Mouse (Mus musculus) myocyte (in vitro differentiated cells): ENCODE measurements around the gene Adam22.

ENCODE experiments used
- CEBPB ChIP-seq: IDR thresholded peaks from 2 replicates; pipeline ENCODE4 v1.6.1; 2011; ENCODE audit warnings: mild to moderate bottlenecking, moderate library complexity; ENCODE audit not compliant: poor library complexity, insufficient read depth, severe bottlenecking
- E2F4 ChIP-seq: IDR thresholded peaks from one replicate; pipeline ENCODE4 v1.6.1; 2011; ENCODE audit warnings: mild to moderate bottlenecking, control low read depth, moderate library complexity; ENCODE audit not compliant: insufficient read depth
- MAX ChIP-seq: IDR thresholded peaks from one replicate; pipeline ENCODE4 v1.6.1; 2011; ENCODE audit warnings: low read depth, mild to moderate bottlenecking, control low read depth
- MYOD1 ChIP-seq, 3 experiments: IDR thresholded peaks; one replicate each; pipeline ENCODE4 v1.6.1; 2011; ENCODE audit warnings: control low read depth in 2 of 3, low read depth in 2 of 3, mild to moderate bottlenecking in 2 of 3, moderate library complexity in 1 of 3; ENCODE audit not compliant: insufficient read length in 2 of 3, control insufficient read depth in 1 of 3
- MYOG ChIP-seq, 3 experiments: IDR thresholded peaks; one replicate each; pipeline ENCODE4 v1.6.1; 2011; ENCODE audit warnings: control low read depth in 2 of 3, low read depth in 2 of 3, mild to moderate bottlenecking in 2 of 3; ENCODE audit not compliant: insufficient read length in 2 of 3, control insufficient read depth in 1 of 3, insufficient read depth in 1 of 3
- POLR2A ChIP-seq: IDR thresholded peaks from one replicate; pipeline ENCODE4 v1.6.1; 2011; ENCODE audit warnings: low read depth, mild to moderate bottlenecking, control low read depth, moderate library complexity; ENCODE audit not compliant: insufficient read length
- POLR2AphosphoS2 ChIP-seq: IDR thresholded peaks from one replicate; pipeline ENCODE4 v1.6.1; 2011; ENCODE audit warnings: low read depth, control low read depth; ENCODE audit not compliant: insufficient read length
- SRF ChIP-seq: IDR thresholded peaks from one replicate; pipeline ENCODE4 v1.6.1; 2011; ENCODE audit warnings: low read depth; ENCODE audit not compliant: control insufficient read depth, insufficient read length
- TCF12 ChIP-seq: IDR thresholded peaks from one replicate; pipeline ENCODE4 v1.6.1; 2011; ENCODE audit warnings: mild to moderate bottlenecking, control low read depth; ENCODE audit not compliant: poor library complexity, insufficient read depth, severe bottlenecking
- TCF3 ChIP-seq: IDR thresholded peaks from one replicate; pipeline ENCODE4 v1.6.1; 2011; ENCODE audit warnings: low read depth, control low read depth; ENCODE audit not compliant: insufficient read length
- USF1 ChIP-seq: IDR thresholded peaks from one replicate; pipeline ENCODE4 v1.6.1; 2011; ENCODE audit warnings: low read depth, mild to moderate bottlenecking, control low read depth, moderate library complexity

- TF ChIP-seq POLR2A (no peak), POLR2AphosphoS2 (no peak), USF1 (no peak), TCF12 (no peak), SRF (no peak), MAX (no peak), MYOD1 (IDR thresholded peaks at IDR 0.05; ENCODE audit: control insufficient read depth in 1 of 3, insufficient read length in 2 of 3, low read depth in 2 of 3) (no peak), CEBPB (no peak), E2F4 (no peak), TCF3 (no peak), MYOG (IDR thresholded peaks at IDR 0.05; ENCODE audit: control insufficient read depth in 1 of 3, insufficient read depth in 1 of 3, insufficient read length in 2 of 3, low read depth in 2 of 3) (no peak)
These were observed 5.5 kb upstream of the Adam22 start for GRCm38 (mm10) chr5:8373415-8373814.
